Mouse (Mus musculus) kidney, adult 2 months (tissue): ENCODE data around the gene A730061H03Rik. TPM values are rescaled to one million over a fixed set of nuclear protein-coding genes. Genes with fewer than 3 reads are reported as not detected.

Experiments used
- DNase-seq: peaks from one replicate; pipeline ENCODE4 v3.0.0; 2021
- H3K27ac ChIP-seq: fragments of 200-500 bp; 2 replicates; pipeline ENCODE4 v1.5.1; 2012; ENCODE audit warnings: low read depth, low read length, control low read depth, inconsistent platforms; ENCODE audit not compliant: insufficient read depth
- H3K27me3 ChIP-seq: fragments of 200-500 bp; replicated peaks from 2 replicates; pipeline ENCODE4 v1.6.1; 2012; ENCODE audit warnings: mild to moderate bottlenecking, moderate library complexity, low read length, inconsistent platforms; ENCODE audit not compliant: control insufficient read depth, insufficient read depth
- H3K36me3 ChIP-seq: fragments of 200-500 bp; 2 replicates; pipeline ENCODE4 v1.6.1; 2012; ENCODE audit warnings: mild to moderate bottlenecking, moderate library complexity, low read length, inconsistent platforms; ENCODE audit not compliant: control insufficient read depth, insufficient read depth
- H3K4me1 ChIP-seq: fragments of 200-500 bp; 2 replicates; pipeline ENCODE4 v1.6.1; 2011; ENCODE audit warnings: low read length; ENCODE audit not compliant: control insufficient read depth, insufficient read depth
- H3K4me3 ChIP-seq: fragments of 200-500 bp; 2 replicates; pipeline ENCODE4 v1.5.1; 2011; ENCODE audit warnings: mild to moderate bottlenecking, low read depth, low read length, control low read depth; ENCODE audit not compliant: insufficient read depth
- CTCF ChIP-seq: fragments of 200-500 bp; conservative IDR thresholded peaks from 2 replicates; pipeline ENCODE4 v1.5.1; 2011; ENCODE audit warnings: low read depth, mild to moderate bottlenecking, control low read depth, low read length, moderate library complexity, mixed read lengths; ENCODE audit not compliant: insufficient read depth, insufficient read length
- POLR2A ChIP-seq: fragments of 200-500 bp; IDR thresholded peaks from one replicate; pipeline ENCODE4 v1.6.1; 2011; ENCODE audit warnings: low read depth, low read length, control low read depth
- WGBS: fragments of 180-500 bp; shearing (Covaris S2); methylation state at CpG from one replicate; pipeline ENCODE4 v1.1.7; 2018; 5-methylcytosine and 5-hydroxymethylcytosine counted together
- polyA plus RNA-seq: library from polyadenylated mRNA; depleted of rRNA; stranded (reverse); fragments of >200 nt; gene quantifications from 2 replicates; pipeline ENCODE4 v1.2.3, GENCODE M21; 2012; rRNA removed

The A730061H03Rik gene
- polyA plus RNA-seq, 1 experiment: 0.75 TPM

GRCm38 (mm10) chr14:55515846-55516245 is 44.4 kb downstream of the A730061H03Rik start:
- H3K4me3 ChIP-seq: no peak overlapping the region
- 93% methylated on average over 4 of the region's 4 CpGs for WGBS
- no peaks in the 10 kb centered on the region for H3K4me1 ChIP-seq
- H3K27me3 ChIP-seq: no peaks in the 10 kb centered on the region; the same call in 1 of the 2 replicates
- no peaks in the 10 kb centered on the region for H3K36me3 ChIP-seq
- no peak for DNase-seq
- TF ChIP-seq POLR2A (no peak), CTCF (no peak)
- H3K27ac ChIP-seq: no peak overlapping the region

- no peaks in the 10 kb centered on the region for H3K36me3 ChIP-seq
- H3K27me3 ChIP-seq: no peaks in the 10 kb centered on the region
- no peak overlapping the region for H3K27ac ChIP-seq
- H3K4me3 ChIP-seq: no peak overlapping the region
- WGBS: 66% methylated on average over 10 of the region's 10 CpGs
- no peak for TF ChIP-seq POLR2A
- no peak for TF ChIP-seq CTCF
- DNase-seq: no peak
- H3K4me1 ChIP-seq: no peaks in the 10 kb centered on the region
These were observed 46.3 kb downstream of the A730061H03Rik start for GRCm38 (mm10) chr14:55513927-55514326.

GRCm38 (mm10) chr14:55511037-55511436 is 49.2 kb downstream of the A730061H03Rik start:
- Histone ChIP-seq H3K4me3 (no peak overlapping the region), H3K27ac (no peak overlapping the region), H3K27me3 (no peaks in the 10 kb centered on the region), H3K4me1 (no peaks in the 10 kb centered on the region), H3K36me3 (no peaks in the 10 kb centered on the region)
- TF ChIP-seq POLR2A: no peak
- TF ChIP-seq CTCF: no peak
- 51% methylated on average over 7 of the region's 7 CpGs for WGBS
- no peak for DNase-seq

GRCm38 (mm10) chr14:55510125-55510731 is 50.0 kb downstream of the A730061H03Rik start, which contains the start of gene Cpne6:
Cpne6 (plus strand) TSS chr14:55510445.
- TF ChIP-seq CTCF (no peak), POLR2A (no peak)
- H3K27ac ChIP-seq: no peak within 1 kb of the TSS
- no peaks in the 10 kb centered on the region for H3K27me3 ChIP-seq
- H3K4me3 ChIP-seq: no peak within 1 kb of the TSS
- DNase-seq: no peak
- no peaks in the 10 kb centered on the region for H3K4me1 ChIP-seq
- H3K36me3 ChIP-seq: no peaks in the 10 kb centered on the region
- 58% methylated on average over 22 of the region's 22 CpGs for WGBS

Other genes with a start within 250 kb of the A730061H03Rik start
- gene Dhrs4, start 81.6 kb downstream of the A730061H03Rik start, polyA plus RNA-seq: 141 and 173 TPM in 2 replicates
- 3.5 and 3.8 TPM in 2 replicates for gene Carmil3, start 69.8 kb downstream of the A730061H03Rik start, polyA plus RNA-seq
- 0.11 and 0.22 TPM in 2 replicates for gene Cpne6, start 50.0 kb downstream of the A730061H03Rik start, polyA plus RNA-seq
- not detected in 2 replicates for gene Nrl, start 35.4 kb downstream of the A730061H03Rik start, polyA plus RNA-seq
- 22.9 and 27.4 TPM in 2 replicates for gene Pck2, start 20.1 kb downstream of the A730061H03Rik start, polyA plus RNA-seq
- 223 and 243 TPM in 2 replicates for gene Dcaf11, start 400 bp downstream of the A730061H03Rik start, polyA plus RNA-seq
- 115 and 116 TPM in 2 replicates for gene Fitm1, start 15.2 kb upstream of the A730061H03Rik start, polyA plus RNA-seq
- 60.5 and 77.5 TPM in 2 replicates for gene Psme1, start 17.7 kb upstream of the A730061H03Rik start, polyA plus RNA-seq
- 21.9 and 24.9 TPM in 2 replicates for gene Emc9, start 24.9 kb upstream of the A730061H03Rik start, polyA plus RNA-seq
- gene Psme2, start 30.7 kb upstream of the A730061H03Rik start, polyA plus RNA-seq: 53.1 and 60.2 TPM in 2 replicates
- gene Rnf31, start 31.3 kb upstream of the A730061H03Rik start, polyA plus RNA-seq: 27.0 and 27.6 TPM in 2 replicates
- 36.9 and 39.9 TPM in 2 replicates for gene Irf9, start 43.2 kb upstream of the A730061H03Rik start, polyA plus RNA-seq
- 11.4 and 13.3 TPM in 2 replicates for gene Rec8, start 57.6 kb upstream of the A730061H03Rik start, polyA plus RNA-seq
- gene Ipo4, start 75.6 kb upstream of the A730061H03Rik start, polyA plus RNA-seq: 69.7 and 84.9 TPM in 2 replicates
- 3.2 and 4.0 TPM in 2 replicates for gene Gm49378, start 77.5 kb upstream of the A730061H03Rik start, polyA plus RNA-seq
- gene Tm9sf1, start 83.4 kb upstream of the A730061H03Rik start, polyA plus RNA-seq: 109 and 110 TPM in 2 replicates
- gene Tssk4, start 89.8 kb upstream of the A730061H03Rik start, polyA plus RNA-seq: 0.67 and 0.79 TPM in 2 replicates
- gene Mdp1, start 100.1 kb upstream of the A730061H03Rik start, polyA plus RNA-seq: 22.4 and 27.2 TPM in 2 replicates
- 18.7 and 21.7 TPM in 2 replicates for gene Gmpr2, start 111.5 kb upstream of the A730061H03Rik start, polyA plus RNA-seq
- gene Nedd8, start 111.7 kb upstream of the A730061H03Rik start, polyA plus RNA-seq: 321 and 438 TPM in 2 replicates
- gene Tinf2, start 121.4 kb upstream of the A730061H03Rik start, polyA plus RNA-seq: 9.9 and 10.2 TPM in 2 replicates
- gene Tgm1, start 153.5 kb upstream of the A730061H03Rik start, polyA plus RNA-seq: 29.6 and 30.1 TPM in 2 replicates
- gene Rabggta, start 161.9 kb upstream of the A730061H03Rik start, polyA plus RNA-seq: 70.0 and 86.9 TPM in 2 replicates
- gene Dhrs1, start 185.3 kb upstream of the A730061H03Rik start, polyA plus RNA-seq: 223 and 228 TPM in 2 replicates
- 12.9 and 16.1 TPM in 2 replicates for gene Nop9, start 185.3 kb upstream of the A730061H03Rik start, polyA plus RNA-seq
- 485 and 513 TPM in 2 replicates for gene Cideb, start 198.1 kb upstream of the A730061H03Rik start, polyA plus RNA-seq
- 0.56 and 0.76 TPM in 2 replicates for gene Ltb4r2, start 201.0 kb upstream of the A730061H03Rik start, polyA plus RNA-seq
- gene Ltb4r1, start 205.6 kb upstream of the A730061H03Rik start, polyA plus RNA-seq: 0.75 and 1.1 TPM in 2 replicates
- 16.8 and 16.9 TPM in 2 replicates for gene Adcy4, start 223.7 kb upstream of the A730061H03Rik start, polyA plus RNA-seq
- 3.5 and 4.7 TPM in 2 replicates for gene Ripk3, start 228.5 kb upstream of the A730061H03Rik start, polyA plus RNA-seq